Mouse (Mus musculus) c-Kit-negative CD71-positive TER-119-positive erythroid progenitor cells, embryonic 14.5 days (primary cell): Measurements from ENCODE around the gene Nudt4.
A peak's percentile ranks its signal among the peaks of the same experiment; 100 is the strongest.

Source experiments
- DNase-seq: peaks from one replicate; pipeline ENCODE4 v3.0.0-alpha.2; 2013; ENCODE audit warnings: low read depth, low spot score

The Nudt4 gene

GRCm38 (mm10) chr10:95501463-95502081 is 62.4 kb downstream of the Nudt4 start, which contains the start of gene Mrpl42:
Gene Mrpl42 (minus strand): TSS chr10:95501940.
- DNase-seq = peak; percentile 69

- DNase-seq = no peak
Observed at GRCm38 (mm10) chr10:95501033-95501432, 62.9 kb downstream of the Nudt4 start.
